Mouse (Mus musculus) heart, postnatal 0 days (tissue): ENCODE results near the gene Fam234b. TPM values are rescaled to one million over a fixed set of nuclear protein-coding genes. Genes with fewer than 3 reads are reported as not detected.

Experiments used
- ATAC-seq: fragments of 200-750 bp; cut with Nextera tagmentation; 2 replicates; pipeline ENCODE4 v1.8.0; 2017; ENCODE audit warnings: low read depth, moderate number of reproducible peaks, moderate library complexity; ENCODE audit not compliant: insufficient read depth
- DNase-seq: peaks from one replicate; pipeline ENCODE4 v3.0.0-alpha.2; 2016; ENCODE audit warnings: low spot score
- H3K27ac ChIP-seq: fragments of 300-500 bp; sonication (generic); 2 replicates; pipeline ENCODE4 v1.5.1; 2014; ENCODE audit warnings: low read depth, mild to moderate bottlenecking
- H3K27me3 ChIP-seq: fragments of 300-500 bp; sonication (generic); 2 replicates; pipeline ENCODE4 v1.6.1; 2014; ENCODE audit warnings: low read length, mixed read lengths; ENCODE audit not compliant: control insufficient read depth, insufficient read depth
- H3K36me3 ChIP-seq: fragments of 300-500 bp; sonication (generic); replicated peaks from 2 replicates; pipeline ENCODE4 v1.6.1; 2014; ENCODE audit warnings: low read length, mixed read lengths; ENCODE audit not compliant: control insufficient read depth, insufficient read depth
- H3K4me1 ChIP-seq: fragments of 300-500 bp; sonication (generic); 2 replicates; pipeline ENCODE4 v1.6.1; 2014; ENCODE audit warnings: antibody characterized with exemption; ENCODE audit not compliant: control insufficient read depth, insufficient read depth
- H3K4me2 ChIP-seq: fragments of 300-500 bp; sonication (generic); 2 replicates; pipeline ENCODE4 v1.6.1; 2014; ENCODE audit warnings: low read depth, mild to moderate bottlenecking, low read length, moderate library complexity
- H3K4me3 ChIP-seq: fragments of 300-500 bp; sonication (generic); 2 replicates; pipeline ENCODE4 v1.5.1; 2014; ENCODE audit warnings: low read depth, low read length
- H3K9ac ChIP-seq: fragments of 300-500 bp; sonication (generic); replicated peaks from 2 replicates; pipeline ENCODE4 v1.6.1; 2014; ENCODE audit warnings: low read depth, low read length, mixed read lengths
- H3K9me3 ChIP-seq: fragments of 300-500 bp; sonication (generic); replicated peaks from 2 replicates; pipeline ENCODE4 v1.6.1; 2016; ENCODE audit warnings: low read length; ENCODE audit not compliant: control insufficient read depth
- CTCF ChIP-seq: IDR thresholded peaks from 2 replicates; pipeline ENCODE4 v1.5.1; 2016; ENCODE audit warnings: antibody characterized with exemption, control low read depth, low read depth
- EP300 ChIP-seq: IDR thresholded peaks from 2 replicates; pipeline ENCODE4 v1.6.1; 2016; ENCODE audit warnings: antibody characterized with exemption, low read depth
- WGBS: fragments of 180-500 bp; shearing (Covaris S2); extraction: QIAGEN DNeasy Blood & Tissue Kit; methylation state at CpG from one replicate; pipeline ENCODE4 v1.1.7; 2014; 5-methylcytosine and 5-hydroxymethylcytosine counted together
- polyA plus RNA-seq: library from polyadenylated mRNA; unstranded; fragments of >200 nt; fragmentation: Nextera tagmentation; extraction: Ambion mirVana; gene quantifications from 2 replicates; pipeline ENCODE4 v1.2.1, GENCODE M21; 2015
- total RNA-seq: library from RNA; depleted of rRNA; stranded (reverse); fragments of >200 nt; gene quantifications from 2 replicates; pipeline ENCODE4 v1.2.3, GENCODE M21; 2014; ENCODE audit warnings: low replicate concordance

Gene Fam234b
- total and polyA plus RNA-seq, 2 experiments from 2014 or later = 3.7 to 4.5 TPM

DNA sequence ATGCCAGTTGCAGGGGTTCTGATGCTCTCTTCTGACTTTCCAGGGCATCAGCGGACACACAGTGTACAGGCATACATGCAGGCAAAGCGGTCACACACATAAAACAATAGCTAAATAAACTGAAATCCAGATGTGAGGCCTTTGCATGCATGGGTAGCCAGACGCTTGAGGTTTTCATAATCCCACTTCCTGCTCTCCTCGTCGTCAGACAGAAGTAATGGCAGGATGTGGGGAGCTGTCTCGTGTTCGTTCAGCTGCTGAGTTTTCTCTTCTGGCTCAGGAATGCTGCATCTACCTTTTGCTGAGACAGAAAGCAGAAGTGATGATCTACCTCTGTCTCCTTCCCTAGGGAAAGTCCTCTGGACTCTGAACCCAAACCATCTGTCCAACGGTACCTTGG is 20.6 kb downstream of the Fam234b start:
- 69% methylated on average over 8 of the region's 8 CpGs for WGBS
- Histone ChIP-seq H3K9ac (no peak overlapping the region), H3K4me3 (no peak overlapping the region), H3K4me2 (no peak overlapping the region), H3K27ac (no peak overlapping the region), H3K9me3 (no peaks in the 10 kb centered on the region), H3K27me3 (no peaks in the 10 kb centered on the region), H3K36me3 (no peaks in the 10 kb centered on the region), H3K4me1 (no peaks in the 10 kb centered on the region)
- TF ChIP-seq EP300 = no peak
- TF ChIP-seq CTCF = no peak
- ATAC-seq = 0 out of 2 replicates have a peak, but pooled peaks have one; percentile 8
- DNase-seq = no peak

DNA sequence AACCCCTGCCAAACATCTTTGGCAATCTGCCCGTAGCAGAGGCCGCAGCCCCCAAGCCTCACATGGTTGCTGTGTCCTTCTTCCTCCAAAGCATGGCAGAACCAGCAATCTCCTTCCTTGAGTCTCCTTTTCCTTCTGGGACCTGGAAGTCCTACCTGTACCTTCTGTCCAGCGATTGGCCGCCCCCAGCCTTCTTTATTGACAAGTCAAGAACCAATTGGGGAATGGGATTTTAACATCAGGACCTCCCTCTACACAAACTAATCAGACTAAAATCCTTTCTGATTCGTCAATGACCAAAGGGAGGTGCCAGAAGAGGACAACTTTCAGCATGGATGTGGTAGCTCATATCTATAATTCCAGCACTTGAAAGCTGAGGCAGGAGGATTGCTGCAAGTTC is 22.1 kb downstream of the Fam234b start:
- no peak overlapping the region for H3K4me3 ChIP-seq
- H3K27me3 ChIP-seq = no peaks in the 10 kb centered on the region
- WGBS = 75% methylated on average over 5 of the region's 5 CpGs
- no peak overlapping the region for H3K4me2 ChIP-seq
- no peaks in the 10 kb centered on the region for H3K36me3 ChIP-seq
- no peak overlapping the region for H3K27ac ChIP-seq
- H3K9me3 ChIP-seq = no peaks in the 10 kb centered on the region
- H3K9ac ChIP-seq = no peak overlapping the region
- DNase-seq (no peak), ATAC-seq (no peak)
- no peaks in the 10 kb centered on the region for H3K4me1 ChIP-seq
- no peak for TF ChIP-seq CTCF
- TF ChIP-seq EP300 = no peak

DNA sequence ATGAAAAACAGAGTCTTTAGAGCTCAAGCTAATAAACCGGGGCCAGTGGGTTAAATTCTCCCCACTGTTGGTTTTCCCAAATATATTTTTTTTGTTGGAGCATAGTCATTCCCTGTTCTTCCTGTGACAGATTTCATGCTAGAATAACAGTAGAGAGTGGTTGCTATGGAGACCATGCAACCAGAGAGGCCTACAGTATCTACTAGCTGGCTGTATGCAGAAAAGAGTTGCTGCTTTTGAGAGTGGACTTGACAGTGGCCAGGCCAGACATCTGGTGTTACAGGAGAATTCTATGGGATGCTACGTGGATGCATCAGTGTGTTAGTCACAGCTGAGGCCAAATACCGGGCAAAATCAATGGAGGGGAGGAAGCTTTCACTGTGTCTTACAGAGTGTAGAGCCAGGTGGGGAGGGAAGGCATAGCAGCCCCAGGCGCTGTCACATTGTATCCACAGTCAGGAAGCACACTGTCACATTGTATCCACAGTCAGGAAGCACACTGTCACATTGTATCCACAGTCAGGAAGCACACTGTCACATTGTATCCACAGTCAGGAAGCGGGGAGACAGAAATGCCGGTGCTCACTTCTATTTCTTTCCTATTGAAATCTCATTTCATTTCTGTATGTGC is 26.1 kb downstream of the Fam234b start:
- Histone ChIP-seq H3K27ac (0 out of 2 replicates have a peak overlapping the region, but pooled peaks have one; percentile 7), H3K27me3 (no peaks in the 10 kb centered on the region), H3K4me1 (no peaks in the 10 kb centered on the region), H3K36me3 (peaks cover 11% of the 10 kb centered on the region), H3K9ac (no peak overlapping the region), H3K4me3 (no peak overlapping the region), H3K9me3 (no peaks in the 10 kb centered on the region), H3K4me2 (no peak overlapping the region)
- 59% methylated on average over 6 of the region's 6 CpGs for WGBS
- DNase-seq = peak; percentile 31
- ATAC-seq = peak; percentile 32; the same call in 1 of the 2 replicates
- no peak for TF ChIP-seq CTCF
- TF ChIP-seq EP300 = no peak

DNA sequence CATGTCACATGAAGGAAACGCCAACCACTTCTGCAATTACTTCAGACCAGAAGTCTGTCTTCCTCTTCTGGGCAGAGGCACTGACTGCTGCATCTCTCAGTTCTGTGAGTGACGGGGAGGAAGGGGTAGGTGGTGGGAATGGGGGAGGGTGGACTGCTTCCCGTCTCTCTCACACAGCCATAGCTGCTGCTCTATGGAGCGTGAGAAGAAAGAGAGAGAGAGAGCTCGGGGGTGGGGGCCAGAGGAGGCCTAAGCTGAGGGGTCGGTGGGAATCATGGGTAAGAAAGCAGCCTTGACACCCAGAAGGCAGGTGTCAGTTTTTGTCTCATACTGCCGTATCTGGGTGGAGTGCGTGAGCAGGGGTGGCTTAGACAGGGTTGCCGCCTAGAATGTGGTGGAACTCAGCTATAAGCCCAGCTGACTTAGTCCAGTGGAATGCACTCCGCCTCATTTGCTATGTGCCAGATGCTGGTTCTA is 30.7 kb downstream of the Fam234b start:
- no peaks in the 10 kb centered on the region for H3K27me3 ChIP-seq
- peaks cover 25% of the 10 kb centered on the region for H3K36me3 ChIP-seq
- ATAC-seq (no peak), DNase-seq (no peak)
- no peak overlapping the region for H3K4me2 ChIP-seq
- 61% methylated on average over 10 of the region's 10 CpGs for WGBS
- no peaks in the 10 kb centered on the region for H3K9me3 ChIP-seq
- no peak for TF ChIP-seq EP300
- no peak for TF ChIP-seq CTCF
- H3K9ac ChIP-seq = no peak overlapping the region
- H3K4me1 ChIP-seq = no peaks in the 10 kb centered on the region
- H3K27ac ChIP-seq = no peak overlapping the region
- no peak overlapping the region for H3K4me3 ChIP-seq

DNA sequence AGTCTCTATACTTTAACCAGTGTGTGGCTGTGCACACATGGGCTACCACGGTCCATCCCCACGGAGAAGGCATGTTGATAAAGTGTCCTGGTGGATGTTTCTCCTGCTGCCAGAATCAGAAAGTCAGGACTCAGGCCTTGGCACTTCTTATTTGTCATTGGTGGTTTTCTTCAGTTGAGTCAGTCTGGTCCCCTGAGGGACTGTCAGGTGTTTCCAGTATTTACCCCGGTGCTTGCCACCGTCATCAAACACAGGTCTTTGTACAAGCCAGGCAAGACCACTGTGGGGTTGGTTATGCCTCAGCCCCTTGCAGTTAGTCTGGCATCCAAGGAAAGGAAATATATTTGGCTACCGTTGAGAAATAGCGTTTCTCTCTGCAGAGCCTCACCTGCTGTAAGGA is 32.8 kb downstream of the Fam234b start:
- TF ChIP-seq CTCF = no peak
- no peak for TF ChIP-seq EP300
- H3K27ac ChIP-seq = no peak overlapping the region
- H3K4me3 ChIP-seq = no peak overlapping the region
- H3K4me1 ChIP-seq = no peaks in the 10 kb centered on the region
- peaks cover 31% of the 10 kb centered on the region for H3K36me3 ChIP-seq
- DNase-seq (no peak), ATAC-seq (no peak)
- 88% methylated on average over 6 of the region's 6 CpGs for WGBS
- no peaks in the 10 kb centered on the region for H3K9me3 ChIP-seq
- H3K27me3 ChIP-seq = no peaks in the 10 kb centered on the region
- no peak overlapping the region for H3K4me2 ChIP-seq
- no peak overlapping the region for H3K9ac ChIP-seq
